Mouse (Mus musculus) layer of hippocampus, adult 9-11 months (tissue): ENCODE measurements at regions not wholly inside any gene's neighbourhood (a gene's known extent, or its start where the extent isn't known, plus 50 kb on each side); places are given as distances from the start of the nearest gene placed in this dataset.
A peak's percentile ranks its signal among the peaks of the same experiment; 100 is the strongest.
"Not testable (repeated sequence)": the region's sequence is repeated elsewhere in the genome, so short reads cannot be mapped to it uniquely, and the experiment has no call there.

Experiments used
- DNase-seq: peaks from one replicate; pipeline ENCODE4 v3.0.0; 2022

GRCm38 (mm10) chr14:13055198-13055597, 229.4 kb upstream of the Synpr start:
- DNase-seq = no peak

GRCm38 (mm10) chr14:13042536-13042935, 219.7 kb upstream of the Cadps start:
- DNase-seq = not testable (repeated sequence)

DNA sequence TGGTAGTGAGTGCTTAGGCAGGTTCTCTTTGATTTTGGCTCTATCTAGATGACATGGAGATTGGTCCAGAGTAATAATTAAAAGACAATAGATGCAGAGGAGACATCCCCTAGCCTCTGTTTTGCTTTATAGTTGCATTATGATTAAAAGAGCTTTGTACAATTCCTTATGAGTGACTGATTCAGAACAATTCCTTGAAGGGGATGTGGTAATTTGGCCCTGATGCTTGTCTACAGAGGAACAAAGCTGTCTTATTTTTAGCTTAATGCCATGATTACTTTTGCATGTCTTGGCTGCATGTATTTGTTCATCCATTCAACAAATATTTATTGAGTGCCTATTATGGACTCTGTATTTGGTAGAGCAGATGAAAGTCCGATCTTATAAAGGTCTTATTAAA, 218.9 kb upstream of the Cadps start:
- no peak for DNase-seq

DNA sequence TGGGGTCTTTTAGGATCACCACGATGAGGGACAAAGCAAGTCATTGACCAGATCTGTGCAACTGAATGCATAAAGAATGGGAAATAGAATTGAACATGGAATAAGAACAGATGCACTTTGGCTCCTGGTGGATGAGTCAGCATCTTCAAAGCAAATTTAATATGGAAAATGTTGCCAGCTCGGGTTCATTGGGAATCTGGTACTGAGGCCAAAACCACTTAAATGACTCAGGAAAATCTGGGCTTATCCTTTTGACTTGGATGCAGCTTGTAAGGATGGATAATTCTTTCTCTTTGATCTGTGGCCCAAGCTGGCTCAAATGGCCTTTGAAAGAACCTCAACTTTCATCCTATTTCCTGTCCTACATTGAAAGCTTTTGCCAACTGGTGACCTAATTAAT, 217.3 kb upstream of the Cadps start:
- DNase-seq = no peak

DNA sequence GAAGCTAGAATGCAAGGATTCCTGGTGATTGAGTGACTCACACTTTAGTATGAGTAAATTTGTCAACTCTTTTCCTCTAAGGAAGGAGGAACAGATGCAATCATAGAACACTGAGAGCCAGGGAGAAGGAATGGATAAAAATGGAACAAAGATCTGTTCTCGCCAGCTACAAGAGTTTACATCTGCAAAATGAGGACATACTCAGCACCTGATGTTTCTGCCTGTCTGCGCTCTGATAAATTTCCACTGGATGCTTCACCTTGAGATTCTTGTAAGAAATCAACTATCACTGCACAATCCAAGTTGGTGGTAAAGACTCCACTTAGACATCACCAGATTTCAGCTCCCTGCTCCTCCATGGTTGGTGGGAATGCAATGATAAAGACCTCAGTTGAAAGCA, 214.5 kb upstream of the Cadps start:
- DNase-seq = peak; percentile 44

DNA sequence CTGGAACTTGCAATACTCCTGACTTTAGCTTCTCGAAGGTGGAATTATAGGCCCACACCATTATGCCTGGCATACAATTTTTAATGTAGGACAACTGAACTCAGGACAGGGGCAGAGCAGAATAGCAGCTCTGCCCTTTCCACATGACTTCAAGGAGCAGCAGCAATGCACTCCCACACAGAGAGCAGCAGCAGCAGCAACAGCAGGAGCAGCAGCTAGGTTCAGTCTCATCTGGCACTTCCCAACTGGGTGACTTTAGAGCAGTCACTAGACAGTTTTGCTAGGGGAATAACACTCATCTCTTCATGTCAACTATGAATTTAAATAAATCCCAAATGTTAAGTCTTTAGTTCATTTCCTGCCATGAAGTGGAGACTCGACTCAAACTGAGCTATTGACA, 206.9 kb upstream of the Cadps start:
- no peak for DNase-seq

DNA sequence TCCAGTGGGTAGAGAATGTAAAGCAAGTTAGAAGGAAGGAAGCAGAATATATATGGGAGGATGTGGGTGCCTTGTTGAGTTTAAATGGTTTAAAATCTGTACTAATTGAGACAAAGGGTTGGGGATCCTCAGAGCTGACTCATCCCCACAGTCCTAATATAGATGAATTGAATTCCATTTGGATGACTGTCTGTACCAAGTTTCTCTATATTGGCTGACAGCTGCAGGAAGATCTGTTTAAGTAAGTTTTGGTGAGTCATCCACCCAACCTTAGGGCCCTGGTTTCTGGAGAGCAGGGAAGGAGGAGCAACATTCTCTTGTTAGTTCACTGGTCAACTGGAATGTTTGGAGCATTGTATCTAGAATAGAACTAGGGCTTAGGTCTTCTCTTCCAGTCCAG, 199.9 kb upstream of the Cadps start:
- no peak for DNase-seq

- DNase-seq = no peak
Measured at GRCm38 (mm10) chr14:13011099-13011498, 188.2 kb upstream of the Cadps start.

DNA sequence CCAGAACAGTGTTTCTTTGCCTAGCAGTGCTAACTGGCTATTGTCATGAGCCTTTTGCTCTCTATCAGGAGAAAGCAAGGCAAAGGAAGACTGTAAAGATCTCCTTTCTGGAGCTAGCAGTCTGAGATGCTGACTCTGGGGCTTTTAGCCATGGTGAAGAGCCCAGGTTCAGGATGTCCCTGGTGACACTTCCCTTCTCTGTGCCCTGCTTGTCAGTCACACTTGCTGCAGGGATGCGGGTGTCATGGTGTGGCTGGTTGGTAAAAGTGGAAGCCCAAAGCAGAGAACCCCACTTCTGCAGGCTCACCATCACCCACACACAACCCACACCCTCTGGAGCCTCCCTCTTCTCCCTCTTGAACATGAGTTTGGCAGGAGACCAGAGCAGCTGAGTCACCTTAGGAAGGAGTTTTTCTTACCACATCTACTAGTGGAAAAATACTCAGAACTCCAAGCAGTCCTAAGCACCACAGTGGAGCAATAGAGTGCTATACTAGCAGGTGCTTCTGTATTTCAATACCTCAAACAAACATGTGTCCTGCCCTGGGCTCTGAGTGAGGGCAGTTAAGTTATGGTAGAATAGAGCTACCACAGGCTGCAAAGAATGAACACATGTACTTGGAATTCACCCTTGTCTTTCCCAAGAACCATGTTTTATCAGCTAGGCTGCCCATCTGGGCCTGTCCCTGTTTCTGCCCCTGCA, 178.3 kb upstream of the Cadps start:
- peak; percentile 69 for DNase-seq

- DNase-seq = no peak
Measured at GRCm38 (mm10) chr14:12979416-12979815, 156.5 kb upstream of the Cadps start.

- no peak for DNase-seq
Measured at GRCm38 (mm10) chr14:12966441-12966840, 143.6 kb upstream of the Cadps start.

GRCm38 (mm10) chr14:12957896-12958295, 135.0 kb upstream of the Cadps start:
- DNase-seq = not testable (repeated sequence)

GRCm38 (mm10) chr14:12950922-12951321, 128.0 kb upstream of the Cadps start:
- no peak for DNase-seq

DNA sequence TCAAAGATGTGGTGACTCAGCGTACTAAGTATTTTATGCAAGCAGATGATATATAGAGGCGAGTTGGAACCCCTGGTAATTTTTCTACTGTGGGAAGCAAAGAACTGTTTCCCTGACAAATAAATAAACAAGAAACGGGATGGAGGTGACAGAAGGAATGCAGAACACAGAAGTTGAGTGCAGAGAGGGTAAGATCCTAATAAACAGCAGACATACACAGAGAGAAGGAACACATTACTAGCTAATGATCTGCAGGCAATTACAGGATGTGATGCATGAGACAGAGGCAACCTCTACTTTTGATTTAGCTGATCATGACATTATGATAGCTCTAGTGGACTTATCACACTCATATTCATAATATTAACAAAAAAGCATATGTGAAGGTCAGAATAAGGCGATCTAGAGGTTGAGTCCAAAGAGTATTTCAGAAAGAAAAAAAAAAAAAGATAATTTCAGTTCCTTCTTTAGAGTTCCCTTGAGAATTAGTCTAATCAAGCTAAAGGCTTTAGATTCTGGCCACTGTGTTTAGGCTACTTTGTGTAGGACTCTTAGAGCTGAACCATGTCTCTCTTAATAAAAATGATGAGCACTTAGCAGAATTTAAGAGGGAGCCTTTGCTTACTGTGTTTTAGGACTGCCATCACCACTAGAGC, 115.9 kb upstream of the Cadps start:
- no peak for DNase-seq

DNA sequence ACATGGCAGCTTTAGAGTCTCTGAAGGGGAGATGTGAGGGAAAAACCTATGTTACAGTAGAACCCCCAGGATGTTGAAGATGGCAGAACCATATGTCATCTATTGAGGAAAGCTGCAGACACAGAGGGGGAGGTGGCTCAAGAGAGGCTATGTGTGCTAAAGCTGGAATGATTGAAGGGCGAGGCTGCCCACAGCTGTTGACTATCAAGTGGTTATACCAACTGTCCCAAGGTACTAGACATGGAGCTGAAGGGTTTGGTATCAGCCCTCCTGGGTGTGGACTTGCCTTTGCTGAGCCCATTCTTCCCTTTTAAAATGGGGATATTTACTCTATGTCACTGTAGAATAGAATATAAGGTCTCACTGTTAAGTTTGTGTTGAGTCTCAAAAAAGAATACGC, 113.5 kb upstream of the Cadps start:
- DNase-seq = no peak

GRCm38 (mm10) chr14:12931668-12932384, 108.9 kb upstream of the Cadps start:
- DNase-seq = no peak

DNA sequence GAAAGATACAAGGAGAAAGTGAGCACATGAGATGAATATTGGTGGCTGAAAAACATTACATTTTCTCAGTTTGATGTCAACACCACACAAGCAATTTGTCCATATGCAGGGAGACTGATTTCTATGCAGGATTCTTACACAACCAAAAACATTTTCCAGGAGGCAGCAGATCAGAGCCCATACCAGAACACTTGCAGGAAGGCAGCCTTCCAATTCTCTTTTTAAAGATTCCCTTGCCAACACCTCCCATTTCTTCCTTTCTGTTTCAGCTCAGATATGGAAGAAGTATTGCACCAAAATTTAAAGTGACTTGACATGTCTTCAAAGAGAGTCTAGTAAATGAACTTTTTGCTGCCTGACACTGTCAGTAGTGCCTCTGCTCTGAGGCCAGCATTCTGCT, 100.7 kb upstream of the Cadps start:
- DNase-seq = peak; percentile 6

- DNase-seq = no peak
Measured at GRCm38 (mm10) chr14:12915431-12915830, 92.6 kb upstream of the Cadps start.

DNA sequence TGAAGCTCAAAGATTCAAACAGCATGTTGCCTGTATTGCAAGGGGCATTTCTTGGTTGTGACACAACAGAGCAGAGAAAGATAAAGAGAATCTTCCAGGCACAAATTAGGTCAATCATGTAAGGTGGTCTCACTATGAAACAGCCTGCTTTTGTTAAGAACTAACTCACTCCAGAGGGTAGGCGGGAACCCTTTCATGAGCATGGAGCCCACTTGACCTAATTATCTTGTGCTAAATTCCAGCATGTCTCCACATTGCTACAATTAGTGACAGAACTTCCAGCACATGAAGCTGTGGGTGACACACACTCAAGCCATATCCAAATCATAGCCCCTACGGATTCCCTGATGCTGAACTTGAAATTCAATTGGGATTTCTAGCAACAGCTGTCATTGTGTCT, 91.1 kb upstream of the Cadps start:
- DNase-seq = no peak

- no peak for DNase-seq
Measured at GRCm38 (mm10) chr14:12913421-12913820, 90.5 kb upstream of the Cadps start.

DNA sequence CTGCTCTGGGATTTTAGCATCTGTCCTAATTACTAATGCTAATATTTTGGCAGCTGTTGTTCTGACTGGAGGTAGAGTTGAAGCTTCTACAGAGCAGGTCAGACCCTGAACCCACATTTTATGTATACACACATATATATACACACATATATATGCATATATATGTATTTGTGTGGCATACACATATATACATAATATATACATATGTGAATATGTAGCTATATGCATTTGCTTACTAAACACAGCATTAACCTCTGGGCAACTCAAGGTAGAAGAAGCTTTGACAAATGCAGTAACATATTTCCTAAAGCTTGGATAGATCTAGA, 54.4 kb upstream of the Cadps start:
- no peak for DNase-seq

- DNase-seq = no peak
Measured at GRCm38 (mm10) chr14:12876417-12877336, 53.8 kb upstream of the Cadps start.
